Mouse (Mus musculus): ENCODE results near the gene Zcchc4. TPM values are rescaled to one million over a fixed set of nuclear protein-coding genes. Genes with fewer than 3 reads are reported as not detected.
A peak's percentile ranks its signal among the peaks of the same experiment; 100 is the strongest.

Zcchc4 gene
- total RNA-seq, 2 experiments from 2014 or later, result 28.0 to 30.3 TPM

DNA sequence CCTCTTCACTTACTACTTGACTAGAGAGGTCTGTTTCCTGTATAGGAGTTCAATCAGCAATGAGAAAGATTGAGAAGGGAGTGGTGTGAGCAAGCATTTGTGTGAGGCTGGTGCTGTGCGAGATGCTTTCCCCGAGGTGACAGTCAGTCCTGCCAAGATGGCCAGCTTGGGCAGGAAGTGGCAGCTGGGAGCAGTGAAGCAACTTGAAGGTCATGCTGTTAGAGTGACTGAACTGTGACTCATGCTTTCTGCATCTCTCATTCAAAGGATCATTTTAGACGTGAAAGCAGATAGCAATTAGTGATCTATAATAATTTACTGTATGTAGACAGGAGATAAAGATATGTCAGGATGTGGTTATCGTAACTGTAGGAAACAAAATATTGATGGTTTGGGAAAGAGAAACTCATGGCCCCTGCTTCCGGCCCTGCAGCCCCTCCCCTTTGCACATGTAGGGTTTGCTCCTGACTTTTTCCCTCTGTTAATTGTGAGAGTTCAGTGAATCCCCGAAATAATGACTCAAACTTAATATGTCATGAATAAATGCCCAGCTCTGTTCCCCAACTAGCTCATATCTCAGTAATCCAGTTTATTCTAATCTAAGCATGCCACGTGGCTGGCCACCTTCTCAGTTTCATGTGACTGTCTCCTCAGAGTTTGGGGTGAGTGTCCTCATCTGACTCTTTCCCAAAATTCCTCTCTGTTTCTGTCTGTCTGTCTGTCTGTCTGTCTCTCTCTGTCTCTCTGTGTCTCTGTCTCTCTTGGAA is 11.5 kb downstream of the Zcchc4 start:
- ATAC-seq (replicated peaks; ENCODE audit: poor library complexity, severe bottlenecking), result peak; percentile 61

DNA sequence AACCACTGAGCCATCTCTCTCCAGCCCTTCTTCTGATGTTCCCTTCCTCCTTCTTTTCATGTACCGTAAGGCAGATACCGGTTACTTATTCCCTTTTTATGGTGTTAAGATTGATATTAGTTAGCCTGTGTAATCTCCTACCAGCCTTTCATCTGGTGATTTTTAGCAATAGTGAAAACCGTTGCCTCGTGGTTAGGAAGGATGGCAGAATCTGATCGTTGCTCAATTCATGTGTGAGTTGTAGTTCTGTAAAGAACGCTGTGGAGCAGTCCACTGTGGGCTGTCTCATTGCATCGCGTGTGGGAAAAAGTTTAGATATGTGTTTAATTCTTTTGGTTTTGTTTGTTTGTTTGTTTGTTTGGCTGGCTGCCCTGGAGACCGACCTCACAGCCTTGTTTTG is 18.0 kb downstream of the Zcchc4 start:
- peak; percentile 73 for ATAC-seq (replicated peaks; ENCODE audit: poor library complexity, severe bottlenecking)

DNA sequence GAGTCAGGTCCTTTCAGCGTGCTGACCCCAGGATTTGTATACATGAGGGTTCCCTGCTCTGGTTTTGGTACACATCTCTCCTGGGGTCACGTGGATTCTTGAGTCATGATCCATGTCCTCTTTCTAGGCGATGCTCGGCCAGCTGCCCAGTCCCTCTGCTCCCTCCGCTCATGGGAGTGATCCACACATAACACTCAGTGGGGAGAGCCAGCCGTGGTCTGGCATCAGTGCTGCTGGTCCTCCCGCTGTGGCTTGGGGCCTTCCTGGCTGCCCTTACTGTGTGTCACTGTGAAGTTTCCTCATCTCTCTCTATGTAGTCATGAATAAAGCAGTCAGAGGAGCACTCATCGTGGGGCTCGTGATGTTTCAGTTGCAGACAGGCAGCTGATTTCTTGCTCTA is 18.9 kb downstream of the Zcchc4 start:
- ATAC-seq (replicated peaks; ENCODE audit: poor library complexity, severe bottlenecking), result peak; percentile 57

DNA sequence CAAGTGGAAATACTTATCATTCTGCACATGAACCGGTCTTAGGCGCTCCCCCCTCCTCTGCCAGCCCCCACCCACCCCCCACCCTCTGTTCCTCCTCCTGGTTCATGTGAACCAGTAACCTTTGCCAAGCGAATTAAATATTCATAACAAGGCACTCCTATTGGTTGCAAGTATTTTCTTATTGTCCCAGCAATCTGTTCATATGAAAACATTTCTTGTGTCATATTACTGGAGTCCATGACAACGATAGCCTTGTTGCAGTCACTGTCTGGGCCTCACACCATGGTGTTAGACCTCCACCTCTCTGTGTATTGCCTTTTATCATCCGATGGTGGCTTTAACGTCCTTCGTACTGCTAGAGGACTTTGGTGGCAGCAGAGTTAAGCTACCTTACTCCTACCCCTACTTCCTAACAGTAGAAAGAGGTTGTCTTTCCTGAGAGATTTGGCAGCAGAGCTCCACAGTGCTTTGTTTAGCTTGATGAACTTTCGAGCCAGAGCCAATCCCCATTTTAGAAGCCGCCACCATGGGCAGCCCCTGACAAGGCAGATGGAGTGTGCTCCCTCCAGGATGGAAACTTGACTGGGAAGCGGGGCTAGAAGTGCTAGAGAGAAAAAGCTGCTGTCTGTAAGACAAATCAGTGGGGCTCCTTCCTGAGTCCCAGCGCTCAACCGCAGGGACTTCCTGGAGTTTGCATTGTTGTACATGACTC is 24.2 kb downstream of the Zcchc4 start:
- no peak for ATAC-seq (replicated peaks; ENCODE audit: poor library complexity, severe bottlenecking)

DNA sequence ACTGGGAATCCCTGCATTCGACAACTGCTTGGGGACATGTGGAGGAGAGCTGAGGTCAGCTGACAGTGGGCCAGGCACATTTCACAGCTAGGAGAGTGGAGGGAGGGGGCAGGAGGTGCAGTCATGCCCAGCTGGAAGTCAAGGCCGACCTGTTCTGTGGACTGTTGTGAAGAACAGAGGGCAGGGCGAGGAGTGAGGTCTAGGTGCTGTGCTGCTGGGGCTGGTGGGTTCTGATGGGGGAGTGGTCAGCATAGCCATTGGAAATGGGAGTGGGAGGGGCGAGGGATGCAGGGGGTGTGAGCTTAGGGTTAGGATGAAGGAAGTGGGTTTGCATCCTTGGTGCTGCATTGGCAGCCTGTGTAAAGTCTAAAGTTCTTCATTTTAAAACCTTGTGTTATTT is 30.6 kb downstream of the Zcchc4 start:
- ATAC-seq (replicated peaks; ENCODE audit: poor library complexity, severe bottlenecking), result peak; percentile 25; the same call in 1 of the 2 replicates

DNA sequence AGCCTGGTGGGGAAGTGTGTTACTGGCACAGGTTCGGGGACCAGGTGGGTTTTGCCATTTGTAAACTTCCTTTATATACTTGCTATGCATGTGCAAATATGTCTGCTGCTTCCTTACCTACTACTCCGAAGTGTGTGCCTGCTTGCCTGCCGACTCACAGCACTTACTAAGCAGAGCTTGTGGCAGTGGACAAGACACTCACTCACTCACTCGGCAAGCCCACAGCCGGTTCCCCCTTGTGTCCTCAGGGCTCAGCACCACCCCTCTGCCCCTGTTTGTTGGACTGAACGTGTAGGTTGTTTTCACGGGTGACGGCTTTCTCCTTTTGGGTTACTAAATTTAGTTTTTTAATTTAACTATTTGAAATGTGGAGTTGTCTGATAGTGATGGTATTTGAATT is 31.1 kb downstream of the Zcchc4 start:
- no peak for ATAC-seq (replicated peaks; ENCODE audit: poor library complexity, severe bottlenecking)

DNA sequence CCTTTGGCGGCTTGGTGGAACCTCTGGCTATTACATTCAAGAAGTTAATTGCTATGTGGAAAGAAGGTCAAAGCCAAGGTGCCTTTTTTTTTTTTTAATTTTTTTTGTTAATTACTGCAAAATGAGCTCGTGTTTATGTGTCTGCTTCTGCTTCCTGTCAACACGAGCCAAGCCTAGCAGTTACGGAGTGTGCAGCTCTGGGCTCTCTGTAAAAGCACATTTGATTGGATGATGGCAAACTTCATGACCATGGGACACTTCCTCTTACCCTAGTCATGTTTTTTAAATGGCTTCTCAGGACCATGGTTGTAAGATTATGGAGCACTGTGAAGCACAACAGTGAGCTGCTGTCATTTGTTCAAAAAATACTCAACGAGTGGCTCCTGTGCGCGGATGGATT is 31.8 kb downstream of the Zcchc4 start:
- no peak for ATAC-seq (replicated peaks; ENCODE audit: poor library complexity, severe bottlenecking)

DNA sequence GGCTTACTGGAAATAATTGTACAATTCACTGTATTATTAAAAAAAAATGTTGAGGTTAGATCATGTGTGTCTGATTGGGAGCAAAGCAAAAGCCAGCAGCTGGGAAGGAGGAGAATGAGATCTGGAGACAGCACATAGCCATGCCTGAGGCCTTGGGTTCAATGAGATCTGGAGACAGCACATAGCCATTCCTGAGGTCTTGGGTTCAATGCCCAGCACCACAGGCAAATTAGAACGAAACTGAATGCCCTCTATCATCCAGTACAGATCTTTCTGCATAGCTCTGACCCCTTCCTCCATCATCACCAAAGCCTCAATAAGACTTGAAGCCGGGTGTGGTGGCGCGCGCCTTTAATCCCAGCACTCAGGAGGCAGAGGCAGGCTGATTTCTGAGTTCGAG is 35.2 kb downstream of the Zcchc4 start:
- no peak for ATAC-seq (replicated peaks; ENCODE audit: poor library complexity, severe bottlenecking)

DNA sequence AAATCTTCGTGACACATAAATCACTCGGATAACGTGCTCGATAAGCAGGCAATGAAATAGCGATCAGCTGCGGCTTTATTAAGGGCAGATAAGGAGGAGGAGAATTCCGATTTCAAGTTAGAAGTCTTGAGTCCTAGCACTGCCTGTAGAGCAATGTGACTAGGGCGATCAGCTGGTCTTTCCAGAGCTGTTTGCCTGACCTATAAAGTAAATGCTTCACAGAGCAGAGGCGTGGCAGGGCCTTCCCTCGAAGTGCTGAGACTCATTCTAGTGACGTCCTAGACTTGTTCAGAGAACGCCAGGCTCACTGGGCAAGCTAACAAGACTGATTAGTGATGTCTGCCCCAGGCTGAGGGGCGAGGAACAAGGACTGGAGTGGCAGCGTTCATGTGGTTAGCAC is 35.8 kb downstream of the Zcchc4 start:
- ATAC-seq (replicated peaks; ENCODE audit: poor library complexity, severe bottlenecking), result no peak

DNA sequence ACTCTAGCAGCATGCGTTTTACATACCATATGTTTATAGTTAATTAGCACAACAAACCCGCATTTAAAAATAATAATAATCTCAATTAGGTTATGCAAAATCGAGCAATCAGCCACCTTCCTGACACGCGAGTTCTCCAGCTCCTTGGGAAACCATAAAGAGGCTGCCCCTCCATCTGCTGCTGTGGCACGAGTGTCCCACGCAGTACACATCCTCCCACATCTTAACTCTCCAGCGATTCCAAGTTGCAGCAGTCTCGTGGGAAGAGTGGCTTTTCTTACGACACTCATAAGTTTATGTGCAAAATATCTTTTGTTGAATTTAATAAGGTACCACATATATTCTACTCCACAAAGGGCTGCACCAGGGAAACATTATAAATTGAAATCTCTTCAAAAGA is 37.2 kb downstream of the Zcchc4 start:
- ATAC-seq (replicated peaks; ENCODE audit: poor library complexity, severe bottlenecking), result no peak

DNA sequence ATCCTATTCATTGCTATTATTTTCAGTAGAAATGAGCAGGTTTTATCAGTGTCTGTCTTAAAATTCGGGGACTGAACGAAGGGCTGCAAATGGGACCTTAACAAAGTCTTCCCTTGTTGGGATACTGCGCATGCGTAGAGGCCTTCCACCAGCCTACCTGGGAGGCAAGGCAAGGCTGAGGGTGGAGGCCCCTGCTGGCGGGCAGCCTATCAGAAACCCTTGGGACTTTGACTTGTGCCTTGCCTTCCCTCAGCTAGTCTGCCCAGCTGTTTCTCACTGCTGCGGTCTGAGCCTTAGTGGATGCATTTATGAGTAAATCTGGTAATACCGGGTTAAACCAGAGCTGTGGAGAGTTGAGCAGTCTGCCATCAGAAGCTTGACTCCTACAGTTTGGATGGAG is 38.1 kb downstream of the Zcchc4 start:
- no peak for ATAC-seq (replicated peaks; ENCODE audit: poor library complexity, severe bottlenecking)

DNA sequence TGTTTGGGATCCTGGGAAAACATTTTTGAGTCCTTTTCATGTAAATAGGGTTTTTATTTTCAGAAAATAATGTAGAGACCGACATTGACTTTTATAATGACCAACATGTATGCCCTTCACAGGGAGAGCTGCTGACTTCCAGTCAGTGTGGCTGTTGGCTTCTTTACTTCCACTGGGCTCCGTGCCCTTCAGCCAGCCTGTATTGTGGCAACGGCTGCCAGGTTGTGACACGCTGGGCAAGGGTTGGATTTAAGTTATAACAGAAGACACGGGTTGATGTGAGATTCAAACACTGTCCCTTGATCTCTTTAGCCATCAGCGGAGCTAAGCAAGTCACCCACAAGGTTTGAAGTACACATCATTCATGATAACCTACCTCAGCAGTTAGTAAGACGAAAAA is 43.5 kb downstream of the Zcchc4 start:
- ATAC-seq (replicated peaks; ENCODE audit: poor library complexity, severe bottlenecking), result no peak

DNA sequence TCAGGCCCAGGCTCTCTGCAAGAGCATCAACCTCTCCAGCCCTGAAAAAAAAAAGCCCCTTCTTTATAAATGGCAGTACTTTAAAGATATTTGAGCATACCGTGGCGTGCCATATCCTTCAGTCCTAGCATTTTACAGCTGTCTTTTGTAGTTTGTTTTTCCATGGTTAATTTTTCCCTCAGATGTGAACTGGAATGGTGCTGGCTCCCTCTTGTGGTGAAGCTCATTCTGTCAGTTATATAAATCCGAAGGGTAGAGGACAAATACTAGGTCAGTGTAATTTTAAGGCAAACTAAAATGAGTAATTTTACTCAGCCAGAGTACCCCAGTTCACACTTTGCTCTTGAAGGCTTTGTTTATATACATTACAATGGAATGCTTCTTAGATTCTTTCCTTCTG is 46.5 kb downstream of the Zcchc4 start:
- peak; percentile 67 for ATAC-seq (replicated peaks; ENCODE audit: poor library complexity, severe bottlenecking)

DNA sequence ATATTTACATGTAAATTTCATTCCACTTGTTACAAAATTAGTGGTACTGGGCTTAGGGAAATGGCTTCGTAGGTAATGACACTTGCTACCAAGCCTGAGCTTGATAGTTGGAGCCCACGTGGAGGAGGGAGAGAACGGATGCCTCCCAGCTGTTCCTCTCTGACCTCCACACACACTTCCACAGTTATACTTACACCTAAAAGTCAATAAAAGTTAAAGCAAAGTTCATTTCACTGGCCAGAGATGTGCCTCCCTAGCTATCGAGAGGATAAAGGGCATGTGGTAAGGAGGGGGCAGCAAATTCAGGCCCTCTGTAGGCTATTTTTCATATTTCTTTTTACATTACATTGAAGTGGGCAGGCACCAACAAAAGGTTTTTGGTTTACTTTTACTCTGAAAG is 52.7 kb downstream of the Zcchc4 start:
- no peak for ATAC-seq (replicated peaks; ENCODE audit: poor library complexity, severe bottlenecking)

DNA sequence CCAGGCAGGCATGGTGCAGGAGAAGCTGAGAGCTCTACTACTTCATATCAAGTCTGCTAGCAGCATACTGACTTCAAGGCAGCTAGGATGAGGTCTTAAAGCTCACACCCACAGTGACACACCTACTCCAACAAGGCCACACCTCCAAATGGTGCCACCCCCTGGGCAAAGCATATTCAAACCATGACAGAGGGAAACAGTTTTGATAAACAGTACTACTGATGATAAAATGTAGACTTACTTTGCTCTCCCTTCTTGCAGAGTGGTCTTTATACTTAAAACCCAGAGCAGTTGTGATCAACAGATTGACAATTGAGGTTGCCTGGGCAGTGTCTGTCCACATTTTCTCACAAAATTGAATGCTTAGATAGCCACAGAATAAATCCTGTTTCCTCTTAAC is 57.8 kb downstream of the Zcchc4 start:
- no peak for ATAC-seq (replicated peaks; ENCODE audit: poor library complexity, severe bottlenecking)

DNA sequence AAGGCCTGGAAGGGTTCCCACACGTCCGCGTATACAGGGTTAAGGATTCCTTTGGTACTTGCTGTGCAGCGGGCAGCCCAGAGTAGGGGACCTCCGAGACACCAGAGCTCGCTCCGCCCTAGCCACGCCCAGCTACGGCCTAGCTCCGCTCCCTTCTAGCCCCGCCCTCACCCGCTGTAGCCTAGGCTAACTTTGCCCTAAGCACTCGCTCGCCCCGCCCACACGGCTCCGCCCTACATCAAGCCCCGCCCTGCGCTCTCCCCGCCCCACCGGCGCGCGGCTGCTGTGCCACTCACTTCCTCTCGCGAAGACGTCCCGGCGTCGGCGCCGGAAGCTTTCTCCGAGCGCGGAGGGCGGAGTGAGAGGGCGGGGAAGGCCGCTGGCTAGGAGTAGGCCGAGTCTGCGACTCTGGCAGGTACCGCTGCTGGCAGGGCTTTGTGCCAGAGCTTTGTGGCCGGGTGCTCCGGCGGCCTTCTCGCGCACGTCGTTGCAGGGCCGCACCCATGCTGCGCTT is 58.6 kb downstream of the Zcchc4 start, which contains the start of gene Anapc4:
Gene Anapc4 (plus strand): TSS at position 252 of the 514 bp plus-strand sequence.
- peak; percentile 98 for ATAC-seq (replicated peaks; ENCODE audit: poor library complexity, severe bottlenecking)

DNA sequence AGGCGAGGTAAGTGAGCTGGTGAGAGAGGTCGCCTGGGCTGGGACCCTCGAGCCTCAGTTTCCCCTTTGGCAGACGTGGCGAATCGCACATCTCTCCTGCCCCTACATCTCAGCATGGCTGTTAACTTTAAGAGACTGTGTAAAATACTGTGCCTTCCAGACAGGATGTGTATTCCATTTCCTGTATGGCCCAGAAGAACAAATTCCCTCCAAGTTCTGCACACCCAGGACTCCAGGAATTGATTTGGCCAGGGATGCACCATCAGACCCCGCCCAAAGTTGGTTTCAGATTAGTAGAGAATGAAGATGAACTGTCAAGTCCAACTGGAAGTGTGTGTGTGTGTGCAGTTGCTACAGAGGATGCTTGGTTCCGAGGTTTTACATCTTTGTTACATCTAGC is 59.2 kb downstream of the Zcchc4 start:
- ATAC-seq (replicated peaks; ENCODE audit: poor library complexity, severe bottlenecking), result no peak

DNA sequence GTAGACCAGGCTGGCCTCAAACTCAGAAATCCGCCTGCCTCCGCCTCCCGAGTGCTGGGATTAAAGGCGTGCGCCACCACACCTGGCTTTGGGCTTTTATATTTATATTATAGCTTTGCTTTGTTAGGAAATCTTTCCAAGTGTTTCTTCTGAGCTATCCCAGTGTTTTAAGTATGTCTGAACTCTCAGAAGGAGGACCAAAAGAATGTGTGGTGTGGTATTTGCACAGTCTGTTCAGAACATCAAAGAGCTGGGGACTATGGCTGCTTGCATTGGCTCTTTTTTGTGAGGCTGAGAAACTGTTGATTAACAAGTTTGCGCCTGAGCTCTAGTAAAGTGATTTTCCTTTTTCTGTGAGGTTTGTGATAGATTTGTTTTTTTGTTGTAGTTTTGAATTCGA is 69.1 kb downstream of the Zcchc4 start:
- no peak for ATAC-seq (replicated peaks; ENCODE audit: poor library complexity, severe bottlenecking)

DNA sequence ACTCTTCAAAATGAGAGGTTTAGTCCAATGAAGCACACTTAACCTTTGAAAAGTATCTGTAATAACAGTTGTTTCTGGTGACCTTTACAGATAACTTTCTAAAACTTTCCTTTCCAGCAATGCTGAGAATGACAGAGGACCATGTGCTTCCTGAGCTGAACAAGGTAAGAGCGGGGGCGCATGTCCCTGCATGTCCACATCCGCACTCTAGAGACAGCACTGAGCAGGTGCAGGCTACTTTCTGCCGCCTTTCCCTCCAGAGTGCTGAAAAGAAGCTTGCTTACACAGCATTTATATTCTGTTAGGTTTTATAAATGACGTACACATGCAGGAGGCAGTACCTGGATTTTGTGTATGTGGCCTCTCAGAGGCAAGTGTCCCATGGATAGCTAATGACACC is 80.5 kb downstream of the Zcchc4 start:
- ATAC-seq (replicated peaks; ENCODE audit: poor library complexity, severe bottlenecking), result no peak

DNA sequence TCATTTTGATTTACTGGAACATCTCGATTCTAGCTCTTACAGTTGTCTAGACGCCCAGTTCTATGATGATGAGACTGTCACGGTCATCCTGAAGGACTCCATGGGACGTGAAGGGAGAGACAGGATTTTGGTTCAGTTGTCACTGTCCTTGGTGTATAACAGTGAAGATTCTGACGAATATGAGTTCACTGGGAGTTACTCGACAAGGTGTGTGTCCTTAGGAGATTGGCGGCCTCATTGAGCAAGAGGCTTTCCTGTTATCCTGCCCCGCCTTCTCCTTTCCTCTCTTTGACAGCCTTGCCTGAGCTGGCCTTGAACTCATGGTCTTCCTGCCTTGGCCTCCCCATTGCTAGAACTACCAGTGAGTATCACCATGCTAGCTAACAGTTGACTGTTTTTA is 89.2 kb downstream of the Zcchc4 start:
- ATAC-seq (replicated peaks; ENCODE audit: poor library complexity, severe bottlenecking), result no peak

DNA sequence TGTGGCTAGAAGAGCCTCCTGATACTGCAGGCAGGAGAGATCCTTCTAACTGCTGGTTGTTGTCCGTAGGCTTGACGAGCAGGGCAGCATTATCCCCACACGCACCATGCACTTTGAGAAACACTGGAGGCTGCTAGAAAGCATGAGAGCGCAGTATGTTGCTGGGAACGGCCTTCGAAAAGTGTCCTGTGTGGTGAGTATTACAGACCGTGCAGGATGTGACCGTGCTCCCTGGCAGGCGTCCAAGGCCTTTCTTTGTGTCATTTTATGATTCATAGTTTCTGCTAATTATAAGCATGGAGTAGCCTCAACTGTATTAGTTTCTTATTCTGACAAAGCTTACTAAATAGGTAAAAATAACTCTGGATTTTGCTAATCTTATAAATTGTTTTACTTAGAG is 90.6 kb downstream of the Zcchc4 start:
- peak; percentile 52 for ATAC-seq (replicated peaks; ENCODE audit: poor library complexity, severe bottlenecking)

All from granulocyte monocyte progenitor cell, adult 5-6 weeks (primary cell).